Mouse (Mus musculus) lung, adult 18-20 months (tissue): Measurements from ENCODE around the gene Cpsf6.

Experiments
- DNase-seq, 2 experiments: peaks; one replicate each; pipeline ENCODE4 v3.0.0; 2022; ENCODE audit warnings: mixed read lengths in 2 of 2

Cpsf6 gene

DNA sequence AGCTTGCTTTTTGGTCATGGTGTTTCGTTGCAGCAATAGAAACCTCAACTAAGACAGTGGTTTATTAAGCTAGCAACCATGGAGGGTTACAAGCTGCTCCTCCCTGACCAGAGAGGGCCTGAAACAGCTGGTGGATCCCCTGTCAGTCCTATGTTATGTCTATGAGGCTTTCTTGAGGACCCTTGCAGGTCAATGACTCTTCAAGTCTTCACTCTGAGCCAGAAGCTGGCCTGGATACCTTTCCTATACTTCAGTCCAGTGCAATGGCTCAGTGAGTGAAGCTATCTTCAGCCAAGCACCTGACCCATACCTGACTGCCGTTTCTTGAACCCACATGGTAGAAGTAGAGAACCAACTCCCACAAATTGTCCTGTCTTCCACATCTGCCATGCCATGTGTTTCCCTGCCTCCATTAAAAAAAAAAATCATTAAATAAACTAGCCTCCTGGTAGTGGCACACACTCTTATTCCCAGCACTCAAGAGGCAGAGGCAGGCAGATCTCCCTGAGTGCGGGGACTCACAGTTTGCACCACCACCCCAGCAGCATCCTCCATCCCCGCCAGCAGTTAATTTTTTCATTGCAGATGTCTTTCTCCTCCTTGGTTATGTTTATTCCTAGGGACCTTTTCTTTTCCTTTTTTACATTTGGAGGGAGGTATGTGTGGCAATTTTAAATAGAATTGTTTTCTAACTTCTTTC, 4.7 kb upstream of the Cpsf6 start:
- DNase-seq, result no peak

DNA sequence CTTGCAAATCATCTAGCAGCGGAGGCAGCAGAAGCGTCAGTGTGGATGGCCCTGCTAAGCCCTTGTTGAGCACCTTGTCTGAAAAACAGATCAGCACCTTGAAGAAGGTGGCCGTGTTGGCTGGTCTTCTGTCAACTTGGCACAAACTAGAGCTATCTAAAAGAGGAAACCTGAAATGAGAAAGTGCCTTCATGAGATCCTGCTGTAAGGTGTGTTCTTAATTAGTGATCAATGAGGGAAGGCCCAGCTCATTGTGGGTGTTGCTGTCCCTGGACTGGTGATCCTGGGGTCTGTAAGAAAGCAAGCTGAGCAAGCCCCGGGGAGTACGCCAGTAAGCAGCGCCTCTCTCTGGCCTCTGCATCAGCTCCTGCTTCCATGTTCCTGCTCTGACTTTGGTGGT, 4.1 kb upstream of the Cpsf6 start:
- DNase-seq, result no peak

DNA sequence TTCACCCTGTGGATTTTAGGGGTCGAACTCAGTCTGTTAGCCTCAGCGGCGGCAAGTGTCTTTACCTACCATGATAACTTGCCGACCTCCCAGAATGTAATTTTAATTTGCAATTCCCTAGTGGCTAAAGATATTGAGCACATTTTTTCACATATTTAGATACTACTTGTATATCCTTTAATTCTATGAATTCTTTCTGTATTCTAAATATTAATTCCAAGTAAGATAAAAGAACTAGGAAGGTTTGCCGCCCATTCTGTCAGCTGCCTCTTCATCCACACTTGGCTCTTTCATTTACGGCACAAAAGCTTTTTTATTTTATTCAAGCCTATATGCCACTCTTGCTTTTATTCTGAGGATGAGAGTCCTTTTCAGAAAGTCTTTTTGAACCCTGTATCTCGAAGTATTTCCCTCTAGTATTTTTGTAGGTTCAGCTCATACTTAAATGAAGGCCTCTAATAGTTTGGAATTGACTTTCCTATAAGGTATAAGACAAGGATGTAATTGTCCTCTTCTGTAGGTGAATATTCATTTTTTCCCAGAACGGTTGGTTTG, 3.3 kb upstream of the Cpsf6 start:
- no peak for DNase-seq

DNA sequence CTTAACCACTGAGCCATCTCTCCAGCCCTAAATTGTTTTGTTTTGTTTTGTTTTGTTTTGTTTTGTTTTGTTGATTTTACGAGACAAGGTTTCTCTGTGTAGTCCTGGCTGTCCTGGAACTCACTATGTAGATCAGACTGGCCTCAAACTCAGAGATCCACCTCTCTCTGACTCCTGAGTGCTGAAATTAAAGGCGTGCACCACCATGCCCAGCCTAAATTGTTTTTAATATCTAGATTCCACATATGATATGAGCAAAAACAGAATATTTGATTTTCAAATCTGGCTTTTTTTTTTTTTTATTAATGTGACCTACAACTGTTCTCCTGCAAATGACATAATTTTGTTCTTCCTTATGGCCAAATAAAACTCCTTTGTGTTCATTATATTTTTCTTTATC, 2.3 kb upstream of the Cpsf6 start:
- DNase-seq, result no peak

DNA sequence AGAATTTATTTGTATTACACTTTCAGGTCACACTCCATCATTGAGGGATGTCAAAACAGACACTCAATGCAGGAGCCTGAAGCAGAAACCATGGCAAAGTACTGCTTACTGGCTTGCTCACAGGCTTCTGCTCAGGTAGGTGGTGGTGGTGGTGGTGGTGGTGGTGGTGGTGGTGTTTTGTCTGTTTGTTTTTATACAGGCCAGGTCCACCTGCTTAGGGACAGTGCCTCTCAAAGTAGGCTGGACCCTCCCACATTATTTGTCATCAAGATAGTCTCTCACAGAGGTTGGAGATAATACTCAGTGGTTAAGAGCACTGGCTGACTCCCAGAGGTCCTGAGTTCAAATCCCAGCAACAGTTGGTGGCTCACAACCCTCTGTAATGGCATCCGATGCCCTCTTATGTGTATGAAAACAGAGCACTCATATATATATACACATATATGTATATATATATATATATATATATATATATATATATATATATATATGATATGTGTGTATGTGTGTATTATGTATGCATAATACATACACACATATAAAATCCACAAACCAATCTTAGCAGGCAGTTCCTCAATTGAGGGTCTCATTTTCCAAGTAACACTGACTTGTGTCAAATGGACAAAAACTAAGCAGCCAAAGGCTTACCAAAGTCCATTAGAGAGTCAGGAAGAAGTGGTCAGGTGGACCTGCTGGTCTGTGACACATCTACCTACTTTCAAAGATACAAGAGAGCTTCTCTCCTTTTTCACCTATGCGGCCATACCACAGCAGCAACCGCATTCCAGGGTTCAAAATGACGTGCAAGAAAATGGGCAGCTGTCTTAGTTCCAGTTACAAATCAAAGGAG, 1.1 kb upstream of the Cpsf6 start:
- DNase-seq, result no peak

DNA sequence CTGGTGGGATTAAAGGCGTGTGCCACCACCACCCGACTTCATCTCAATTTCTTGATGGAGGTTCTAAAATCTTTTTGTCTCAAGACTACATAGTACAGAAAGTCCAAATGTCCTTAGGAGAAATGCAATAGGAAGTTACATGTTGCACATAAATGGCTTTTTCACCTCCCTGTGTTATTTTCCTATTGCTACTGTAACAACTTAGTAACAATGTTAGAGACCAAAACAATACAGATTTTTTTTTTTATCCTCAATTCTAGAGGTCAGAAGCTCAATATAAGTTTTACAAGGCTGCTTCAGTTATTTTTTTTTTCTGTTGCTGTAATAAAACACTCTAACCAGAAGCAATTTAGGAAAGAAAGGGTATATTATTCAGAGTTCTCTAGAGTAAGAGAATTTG, 374 bp downstream of the Cpsf6 start:
- no peak for DNase-seq

DNA sequence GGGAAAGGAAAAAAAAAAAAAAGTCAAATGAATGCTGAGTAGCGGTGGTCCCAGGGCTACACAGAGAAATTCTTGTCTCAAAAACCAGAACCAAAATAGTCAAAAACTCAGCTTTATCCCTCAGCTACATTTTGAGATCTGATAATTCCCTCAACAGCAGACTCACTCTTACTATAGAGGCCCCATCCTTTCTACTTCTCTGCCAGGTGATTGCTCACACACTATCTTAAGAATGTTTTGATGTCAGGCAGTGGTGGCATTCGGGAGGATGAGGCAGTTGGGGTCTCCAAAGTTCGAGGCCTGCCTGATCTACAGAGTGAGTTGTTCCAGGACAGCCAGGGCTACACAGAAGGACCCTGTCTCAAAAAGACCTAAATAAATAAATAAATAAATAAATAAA, 1.2 kb downstream of the Cpsf6 start:
- DNase-seq, result no peak

DNA sequence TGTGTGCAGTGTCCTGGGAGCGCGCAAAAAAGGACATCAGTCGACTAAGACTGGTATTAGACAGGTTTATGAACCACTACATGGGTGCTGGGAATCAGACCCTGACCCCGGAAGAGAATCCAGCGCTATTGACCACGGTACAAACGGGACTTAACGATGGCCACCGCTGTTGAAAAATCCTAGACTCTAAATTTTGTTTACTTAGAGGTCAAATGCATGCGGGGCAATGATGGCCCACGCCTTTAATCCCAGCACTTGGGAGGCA, 1.6 kb downstream of the Cpsf6 start:
- DNase-seq, result no peak

DNA sequence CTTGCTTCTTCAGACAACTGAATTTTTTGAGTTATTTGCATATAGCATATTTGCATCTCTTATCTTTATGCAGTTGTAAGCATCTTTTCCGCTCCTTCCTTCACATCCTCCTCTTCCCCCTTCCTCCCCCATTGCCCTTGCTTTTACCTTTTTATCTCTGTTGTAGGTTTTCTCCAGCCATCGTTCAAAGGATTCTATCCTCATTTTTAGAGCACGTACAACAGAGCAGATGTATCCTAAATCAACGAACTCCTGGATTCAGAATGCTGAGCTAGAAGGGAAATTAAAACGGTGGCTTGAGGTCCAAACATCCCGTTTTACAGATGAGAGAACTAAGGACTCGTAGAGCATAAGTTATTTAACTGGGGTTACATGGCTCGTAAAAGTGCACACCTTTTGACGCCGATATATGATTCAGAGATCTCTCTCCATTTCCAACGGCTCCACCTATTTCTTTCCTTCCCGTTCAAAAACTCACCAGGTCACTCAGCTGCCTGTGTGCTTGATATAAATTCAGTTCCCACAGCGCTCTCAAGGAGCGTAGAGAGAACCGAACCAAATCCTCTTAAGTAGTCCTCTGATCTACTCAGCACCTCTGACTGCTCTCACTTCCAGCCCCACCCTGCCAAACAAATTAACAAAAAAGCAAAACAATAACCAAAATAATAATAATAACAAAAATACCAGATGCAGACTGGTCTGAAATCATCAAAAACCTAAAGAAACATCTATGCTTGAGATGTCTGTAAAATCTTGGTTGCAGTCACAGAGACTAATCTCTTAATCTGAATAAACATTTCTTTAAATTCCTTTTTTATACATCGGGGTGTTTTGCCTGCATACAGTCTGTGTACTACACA, 2.2 kb downstream of the Cpsf6 start:
- DNase-seq, result no peak

DNA sequence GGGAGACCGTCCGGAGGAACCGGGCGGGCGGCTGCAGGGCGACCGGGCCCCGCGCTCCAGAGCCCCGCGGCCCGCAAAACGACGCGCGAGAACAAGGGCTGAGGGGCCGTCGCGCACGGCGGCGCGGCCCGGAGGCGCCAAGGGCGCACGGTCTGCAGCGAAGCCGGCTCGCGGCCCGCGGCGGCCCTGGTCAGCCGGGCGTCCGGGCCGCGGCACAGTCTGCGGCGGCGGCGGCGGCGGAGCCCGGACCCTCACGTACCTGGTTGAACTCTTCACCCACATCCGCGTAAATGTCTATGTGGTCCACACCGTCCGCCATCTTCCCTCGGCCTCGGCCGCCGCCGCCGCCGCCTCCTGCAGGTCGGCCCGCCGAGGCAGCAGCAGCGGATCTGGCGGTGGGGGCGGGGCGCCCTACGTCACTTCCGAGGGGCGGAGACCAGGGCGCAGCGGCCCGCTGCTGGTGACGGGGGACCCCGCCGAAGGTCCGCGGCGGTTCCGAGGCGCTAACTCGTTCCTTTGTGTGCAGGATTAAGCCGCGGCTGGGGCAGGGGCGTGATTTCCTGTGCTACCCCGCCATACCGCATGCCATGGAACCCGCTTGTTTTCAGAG, 3.1 kb downstream of the Cpsf6 start:
- peak; percentile 93 to 95 for DNase-seq

DNA sequence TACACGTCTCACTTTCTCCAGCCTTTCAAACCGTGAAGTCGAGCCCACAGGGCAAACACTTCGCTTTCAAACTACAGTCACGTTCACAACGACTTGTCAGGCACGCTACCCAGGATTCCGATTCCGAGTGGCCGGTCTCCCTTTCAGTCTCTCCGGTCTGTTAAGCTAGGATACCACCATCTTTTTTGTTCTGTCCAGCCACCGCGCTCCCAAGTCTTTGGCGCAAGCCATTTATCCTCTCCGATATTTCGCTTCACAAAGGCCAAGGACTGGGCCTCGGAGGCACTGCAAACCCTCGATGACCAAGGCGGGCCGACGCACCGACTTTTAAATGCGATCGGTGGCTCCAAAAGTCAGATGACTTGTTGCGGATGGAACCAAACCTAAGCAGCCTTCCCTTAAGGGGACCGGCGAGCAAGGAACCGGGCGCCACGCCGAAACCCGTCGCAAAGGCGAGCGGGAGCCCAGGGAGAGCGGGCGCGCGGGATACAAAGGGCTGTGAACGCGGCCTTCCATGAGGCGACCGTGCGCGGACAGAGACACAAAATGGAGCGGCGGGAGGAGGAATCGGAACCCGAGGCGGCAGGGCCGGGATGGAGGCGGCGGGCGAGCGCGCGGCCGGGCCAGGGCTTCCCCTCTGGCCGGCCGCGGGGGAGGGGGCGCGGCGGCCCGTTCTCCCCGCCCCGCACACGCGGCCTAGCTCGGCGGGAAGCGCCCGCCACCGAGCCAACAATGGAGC, 3.8 kb downstream of the Cpsf6 start:
- peak; percentile 44 to 47 for DNase-seq

DNA sequence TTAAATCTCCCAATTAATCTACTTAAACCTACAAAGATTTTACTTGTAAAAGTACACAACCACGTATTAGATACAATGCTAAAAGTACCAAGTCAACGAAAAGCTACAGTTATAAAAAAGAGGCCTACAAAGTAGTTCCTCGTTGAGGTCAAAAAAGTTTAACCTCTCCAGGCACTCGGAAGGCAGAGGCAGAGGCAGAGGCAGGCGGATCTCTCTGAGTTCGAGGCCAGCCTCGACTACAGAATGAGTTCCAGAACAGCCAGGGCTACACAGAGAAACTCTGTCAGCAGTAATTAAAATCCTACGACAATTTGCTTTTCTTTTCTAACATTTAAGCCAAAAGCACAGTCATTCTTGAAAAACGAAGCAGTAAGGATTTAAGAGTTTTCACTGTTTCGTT, 4.7 kb downstream of the Cpsf6 start:
- DNase-seq, result no peak

DNA sequence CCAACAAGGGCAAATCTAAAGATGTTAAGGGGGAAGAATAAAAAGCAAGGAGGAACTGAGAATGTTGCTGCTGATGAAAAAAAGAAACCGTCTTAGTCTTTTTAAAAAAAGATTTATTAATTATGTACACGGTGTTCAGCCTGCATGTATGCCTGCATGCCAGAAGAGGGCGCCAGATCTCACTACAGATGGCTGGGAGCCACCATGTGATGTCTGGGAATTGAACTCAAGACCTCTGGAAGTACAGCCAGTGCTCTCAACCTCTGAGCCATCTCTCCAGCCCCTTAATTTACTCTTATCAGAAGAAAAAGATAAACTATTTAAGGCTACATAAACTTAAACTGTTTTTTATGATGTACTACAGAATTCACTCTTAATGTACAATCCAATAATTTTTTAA, 16.7 kb downstream of the Cpsf6 start:
- peak; percentile 48 to 63 for DNase-seq

DNA sequence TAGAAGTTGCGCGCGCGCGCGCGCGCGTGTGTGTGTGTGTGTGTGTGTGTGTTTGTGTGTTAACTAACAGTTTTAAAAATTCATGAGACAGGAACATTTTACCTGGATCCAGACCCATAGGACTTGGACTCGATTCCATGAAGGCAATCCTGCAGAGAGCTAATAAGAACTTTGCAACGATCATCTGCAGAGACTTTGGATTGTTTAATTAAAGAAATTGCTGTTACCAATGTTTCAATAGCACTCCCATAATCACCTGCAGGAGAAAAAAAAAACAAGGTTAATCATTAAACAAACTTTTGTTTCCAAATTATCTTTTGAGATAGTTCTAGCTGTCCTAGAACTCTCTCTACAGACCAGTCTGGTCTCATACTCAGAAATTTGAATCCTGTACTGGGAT, 20.9 kb downstream of the Cpsf6 start:
- DNase-seq, result no peak

DNA sequence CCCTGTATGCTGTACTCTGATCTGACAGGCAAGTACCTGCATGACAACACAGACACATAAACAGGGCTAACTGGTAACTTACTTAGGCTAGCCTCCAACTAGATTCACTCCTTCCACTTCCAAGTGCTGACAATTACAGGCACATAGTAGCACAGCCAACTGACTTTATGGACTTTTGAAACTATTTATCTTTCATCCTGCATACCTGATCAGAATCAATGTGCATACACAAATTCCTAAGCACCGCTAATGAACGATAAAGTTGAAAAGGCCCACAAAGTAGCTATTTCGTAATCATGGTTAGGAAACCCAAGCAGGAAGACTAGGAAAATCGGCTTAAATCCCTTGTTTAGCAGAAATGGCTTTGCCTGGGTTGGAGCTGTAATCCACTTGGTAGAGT, 36.8 kb downstream of the Cpsf6 start:
- no peak for DNase-seq

DNA sequence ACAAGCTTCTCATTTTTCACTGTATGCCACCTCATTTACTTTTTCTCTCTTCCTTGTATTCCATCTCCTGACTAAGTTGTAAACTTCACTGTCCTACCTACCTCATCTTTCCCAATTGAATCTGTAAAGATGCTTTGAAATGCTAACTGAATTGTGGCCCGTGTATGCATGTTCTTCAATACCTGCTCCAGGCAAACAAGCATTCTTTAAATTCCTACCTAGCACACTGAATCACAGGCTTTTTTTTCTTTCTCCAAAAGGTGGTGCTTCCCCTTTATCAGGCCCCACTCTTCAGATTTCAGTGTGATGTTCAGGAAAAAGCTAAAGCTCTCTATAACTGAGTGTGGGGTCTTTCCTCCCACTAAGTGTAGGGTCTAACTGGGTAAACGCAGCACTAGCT, 37.4 kb downstream of the Cpsf6 start:
- no peak for DNase-seq

DNA sequence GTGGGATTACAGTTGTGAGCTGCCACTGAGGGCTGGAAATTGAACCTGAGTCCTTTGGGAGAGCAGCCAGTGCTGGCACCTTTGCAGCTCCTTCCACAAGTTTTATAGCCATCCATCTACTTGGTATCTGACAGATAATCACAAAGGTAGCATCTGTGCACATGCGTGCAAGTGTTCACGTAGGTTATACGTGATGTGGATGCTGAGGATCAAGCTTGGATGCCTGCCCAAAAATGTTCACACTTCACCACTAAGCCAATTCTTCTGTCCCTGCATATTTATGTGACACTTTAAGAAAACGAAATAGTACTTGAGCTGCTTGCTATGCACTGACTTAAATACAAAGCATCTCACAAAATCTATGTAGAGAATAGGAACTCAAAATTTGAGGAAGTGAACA, 38.8 kb downstream of the Cpsf6 start:
- DNase-seq, result no peak

DNA sequence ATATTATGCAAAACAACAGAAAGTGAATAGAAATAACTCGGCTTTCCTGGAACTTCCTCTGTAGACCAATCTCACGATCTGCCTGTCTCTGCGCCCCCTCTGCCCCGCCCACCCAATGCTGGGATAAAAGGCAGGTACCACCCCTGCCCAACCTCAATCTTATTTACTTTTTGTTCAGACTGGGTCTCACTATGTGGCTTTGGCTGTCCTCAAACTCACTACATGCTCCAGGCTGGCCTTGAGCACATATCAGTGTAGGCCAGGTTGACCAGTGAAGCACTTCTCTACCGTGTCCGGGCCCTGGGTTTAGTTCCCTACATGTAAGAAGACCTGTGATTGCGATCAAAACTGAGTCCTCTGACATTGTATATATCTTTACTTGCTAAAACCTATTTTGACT, 40.6 kb downstream of the Cpsf6 start:
- no peak for DNase-seq

DNA sequence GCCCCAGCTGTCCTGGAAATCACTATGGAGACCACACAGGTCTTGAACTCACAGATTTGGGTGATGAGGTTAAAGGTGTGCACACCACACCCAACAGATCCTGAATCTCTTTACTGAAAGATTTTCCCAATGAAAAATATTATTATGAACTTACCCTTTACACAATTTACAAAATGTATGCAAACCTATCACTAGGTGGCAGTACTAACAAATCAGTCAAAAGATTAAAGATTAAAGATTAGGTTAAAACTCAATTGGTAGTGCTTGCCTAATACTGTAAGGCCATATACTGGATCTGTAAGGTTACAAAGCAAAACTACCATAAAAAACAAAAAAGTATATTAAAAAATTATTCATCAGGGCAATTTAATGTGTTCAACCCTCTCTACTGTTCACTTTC, 41.9 kb downstream of the Cpsf6 start:
- DNase-seq, result no peak

DNA sequence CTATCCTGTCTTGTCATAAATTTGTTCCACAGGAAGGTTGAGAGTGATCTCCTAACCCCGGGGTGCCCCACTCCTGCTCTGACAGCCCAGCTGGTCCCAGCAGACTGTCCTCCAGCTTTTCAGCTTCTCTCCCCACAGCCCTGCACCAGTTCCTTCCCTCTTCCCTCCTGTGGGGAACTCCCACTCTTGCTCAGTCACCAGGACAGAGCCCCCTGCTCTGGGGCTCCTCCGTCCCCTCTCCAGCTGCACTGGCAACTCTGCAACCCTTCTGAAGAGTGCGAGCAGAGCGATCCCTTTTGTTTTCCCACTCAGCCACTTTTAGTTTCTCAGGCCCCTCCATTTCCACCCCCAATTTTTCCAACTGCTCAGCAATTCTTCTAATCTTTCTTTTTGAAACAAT, 44.2 kb downstream of the Cpsf6 start:
- no peak for DNase-seq

DNA sequence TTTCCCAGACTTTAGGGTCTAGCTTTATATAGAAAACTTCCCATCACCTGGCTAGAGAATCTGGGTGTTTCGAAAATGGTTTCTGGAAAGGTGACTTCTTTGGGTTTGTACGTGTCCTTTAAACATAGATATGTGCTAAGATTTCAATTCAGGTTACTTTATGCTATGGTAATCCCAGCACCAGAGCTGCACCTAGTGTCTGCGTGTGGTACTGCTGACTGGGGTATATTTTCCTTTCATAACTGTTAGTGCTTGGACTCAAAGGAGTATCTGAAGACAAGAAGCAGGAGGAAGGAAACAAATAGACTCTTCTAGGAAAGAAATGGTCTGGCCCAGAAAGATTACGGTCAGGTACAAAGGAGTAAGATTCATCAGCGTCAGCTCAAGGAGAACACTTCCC, 49.3 kb downstream of the Cpsf6 start:
- DNase-seq, result peak; percentile 56 to 69

DNA sequence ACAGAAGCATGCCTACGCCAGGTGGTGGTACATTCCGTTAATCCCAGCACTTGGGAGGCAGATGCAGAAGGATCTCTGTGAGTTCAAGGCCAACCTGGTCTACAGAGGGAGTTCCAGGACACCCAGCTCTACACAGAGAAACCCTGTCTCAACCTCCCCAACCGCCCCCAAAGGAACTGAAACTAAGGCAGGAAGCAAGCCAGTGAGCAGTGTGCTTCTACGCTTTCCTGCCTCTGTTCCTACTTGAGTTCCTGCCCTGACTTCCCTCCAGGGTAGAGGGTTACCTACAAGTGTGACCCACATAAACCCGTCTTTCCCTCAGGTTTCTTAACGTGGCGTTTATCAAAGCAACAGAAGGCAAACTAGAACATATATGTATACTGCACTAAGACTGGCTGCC, 56.0 kb downstream of the Cpsf6 start:
- DNase-seq, result no peak
